ENCODE assay signal across 9 mouse cellular contexts in genomic region chr10:70788814-70789452, GRCm38 (mm10).
A peak's percentile ranks its signal among the peaks of the same experiment; 100 is the strongest.
DNase-seq lines count a peak whose midpoint lies in the region; ATAC-seq lines count a peak whose summit lies in the region.
"Had no signal": no experiment of that assay in that cellular context is flagged by ENCODE, and none has a peak within 500 bp of the region (broad histone marks: within the 10 kb centered on the region; RNA-seq: fewer than 3 reads in every experiment).

No protein-coding gene starts in this region.

- no peaks in the 10 kb centered on the region for H3K9me3 ChIP-seq in forebrain, embryonic 16.5 days (ENCODE audit: control insufficient read depth, low read length)
- no peaks in the 10 kb centered on the region for H3K9me3 ChIP-seq in midbrain, embryonic 13.5 days
- H3K9me3 ChIP-seq: lung, embryonic 15.5 days had no signal

- H3K4me2 ChIP-seq in forebrain, embryonic 16.5 days (ENCODE audit: low read length) = no peak overlapping the region
- H3K4me2 ChIP-seq in midbrain, embryonic 13.5 days (replicated peaks) = no peak overlapping the region
- H3K4me2 ChIP-seq: lung, embryonic 15.5 days had no signal

- WGBS in forebrain, embryonic 16.5 days = 43% methylated on average over 7 of the region's 7 CpGs
- 48% methylated on average over 7 of the region's 7 CpGs for WGBS in midbrain, embryonic 13.5 days

- peak; percentile 24 for DNase-seq in adrenal gland, postnatal 14 days
- no peak for DNase-seq in adrenal gland, adult 18-20 months (ENCODE audit: low spot score in 2 of 2)
- peak; percentile 62 for DNase-seq in brain, embryonic 18.5 days (ENCODE audit: low read depth, low spot score)
- no peak for DNase-seq in thymus, adult 18-20 months
- DNase-seq in lung, postnatal 36 days = no peak

- no peak overlapping the region for H3K27ac ChIP-seq in forebrain, embryonic 16.5 days (ENCODE audit: low read length)
- H3K27ac ChIP-seq in midbrain, embryonic 13.5 days = peak overlapping the region; percentile 15; the same call in 1 of the 2 replicates
- H3K27ac ChIP-seq: lung, embryonic 15.5 days had no signal

- no peaks in the 10 kb centered on the region for H3K27me3 ChIP-seq in forebrain, embryonic 16.5 days (replicated peaks; ENCODE audit: control insufficient read depth, insufficient read depth, low read length)
- no peaks in the 10 kb centered on the region for H3K27me3 ChIP-seq in midbrain, embryonic 13.5 days
- H3K27me3 ChIP-seq: lung, embryonic 15.5 days had no signal

- no peaks in the 10 kb centered on the region for H3K36me3 ChIP-seq in forebrain, embryonic 16.5 days (ENCODE audit: control insufficient read depth, insufficient read depth)
- H3K36me3 ChIP-seq in midbrain, embryonic 13.5 days = no peaks in the 10 kb centered on the region
- H3K36me3 ChIP-seq: lung, embryonic 15.5 days had no signal

- ATAC-seq in forebrain, embryonic 16.5 days = peak; percentile 65
- peak; percentile 75 for ATAC-seq in midbrain, embryonic 13.5 days
- ATAC-seq in granulocyte monocyte progenitor cell, adult 5-6 weeks (replicated peaks; ENCODE audit: poor library complexity, severe bottlenecking) = no peak

- H3K4me1 ChIP-seq in forebrain, embryonic 16.5 days (replicated peaks; ENCODE audit: control insufficient read depth, insufficient read depth, low read length) = peaks cover 8% of the 10 kb centered on the region
- peaks cover 11% of the 10 kb centered on the region for H3K4me1 ChIP-seq in midbrain, embryonic 13.5 days (replicated peaks)
- H3K4me1 ChIP-seq: lung, embryonic 15.5 days had no signal

- no peak overlapping the region for H3K4me3 ChIP-seq in forebrain, embryonic 16.5 days (replicated peaks; ENCODE audit: low read length)
- no peak overlapping the region for H3K4me3 ChIP-seq in midbrain, embryonic 13.5 days (replicated peaks)
- H3K4me3 ChIP-seq: lung, embryonic 15.5 days had no signal

- no peak overlapping the region for H3K9ac ChIP-seq in forebrain, embryonic 16.5 days (replicated peaks; ENCODE audit: low read depth, low read length)
- no peak overlapping the region for H3K9ac ChIP-seq in midbrain, embryonic 13.5 days (replicated peaks)
- H3K9ac ChIP-seq: lung, embryonic 15.5 days had no signal

Comparison
In these comparisons a context has a peak if more than half of its experiments do, and no peak if none do; other contexts are left out.
1. DNase-seq: peak in adrenal gland, postnatal 14 days (single experiment) and brain, embryonic 18.5 days (single experiment); none in adrenal gland, adult 18-20 months (0 of 2), thymus, adult 18-20 months (0 of 2) and lung, postnatal 36 days (single experiment).